Mouse (Mus musculus): ENCODE data around the gene Sash1. TPM values are rescaled to one million over a fixed set of nuclear protein-coding genes. Genes with fewer than 3 reads are reported as not detected.

Gene Sash1
- polyA plus RNA-seq, 1 experiment from 2014 or later: 2.8 TPM

DNA sequence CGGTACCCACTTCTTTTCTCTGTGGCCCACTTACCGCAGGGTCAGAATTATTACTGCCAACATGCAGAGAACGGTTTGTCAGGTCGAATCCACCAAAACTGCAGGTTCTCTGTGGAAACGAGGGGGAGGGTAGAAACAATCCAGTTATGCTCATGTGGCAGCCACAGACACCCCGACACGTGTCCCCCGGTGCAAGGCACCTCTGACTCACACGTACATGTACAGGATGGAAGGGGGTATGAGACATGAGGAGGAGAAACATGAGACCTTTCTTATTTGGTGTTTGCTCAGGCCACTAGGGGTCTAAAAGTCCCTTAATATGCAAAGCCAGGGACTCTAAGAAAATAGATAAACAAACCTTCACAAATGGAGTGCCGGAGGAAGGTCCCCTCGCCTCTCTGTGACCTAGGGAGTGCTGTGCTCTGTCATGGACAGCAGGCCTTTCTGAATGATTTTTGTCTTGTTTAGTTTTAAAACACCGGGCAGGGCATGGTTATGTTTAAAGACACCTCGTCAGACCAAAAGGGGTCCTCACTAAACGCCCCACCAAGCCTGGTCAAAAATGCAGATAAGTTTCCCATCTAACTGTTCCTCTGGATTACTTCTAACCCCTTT is 139.7 kb downstream of the Sash1 start:
- no peak for ATAC-seq
- H3K36me3 ChIP-seq (ENCODE audit: control insufficient read depth, insufficient read depth, low read length): peaks cover 5% of the 10 kb centered on the region; the same call in 1 of the 2 replicates

DNA sequence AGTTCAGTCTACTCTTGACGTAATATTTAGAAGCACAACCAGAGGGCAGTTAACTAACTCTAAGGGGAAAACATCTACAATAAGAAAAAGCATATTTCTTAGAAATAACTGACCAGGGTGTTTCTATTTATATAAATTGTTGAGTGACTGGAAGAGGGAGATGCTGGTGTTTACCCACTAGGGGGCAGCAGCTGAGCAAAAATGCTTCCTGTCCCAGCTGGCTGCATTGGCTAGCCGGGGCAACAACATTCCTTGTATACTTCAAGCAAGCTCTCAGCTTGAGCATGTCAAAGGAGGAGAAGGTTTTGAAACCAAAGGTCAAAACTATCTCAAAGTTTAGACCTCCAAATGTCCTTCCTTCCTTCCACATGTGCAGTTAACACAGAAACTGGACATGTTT is 143.0 kb downstream of the Sash1 start:
- 39% methylated on average over 2 of the region's 2 CpGs for WGBS
- Histone ChIP-seq H3K9me3 (ENCODE audit: control insufficient read depth, low read length) (no peaks in the 10 kb centered on the region), H3K27me3 (replicated peaks; ENCODE audit: control insufficient read depth, insufficient read depth, low read length) (no peaks in the 10 kb centered on the region), H3K27ac (ENCODE audit: low read length) (no peak overlapping the region), H3K4me3 (ENCODE audit: low read length) (no peak overlapping the region), H3K4me1 (ENCODE audit: control insufficient read depth, insufficient read depth, low read length) (no peaks in the 10 kb centered on the region), H3K4me2 (ENCODE audit: low read depth, low read length) (no peak overlapping the region), H3K9ac (ENCODE audit: low read depth, low read length) (no peak overlapping the region), H3K36me3 (ENCODE audit: control insufficient read depth, insufficient read depth, low read length) (peaks cover 10% of the 10 kb centered on the region)
- ATAC-seq: peak; percentile 70; the same call in 1 of the 2 replicates

More for the DNA sequence above, 139.7 kb downstream of the Sash1 start:
- Histone ChIP-seq H3K4me2 (ENCODE audit: low read depth, low read length) (no peak overlapping the region), H3K27ac (ENCODE audit: low read length) (no peak overlapping the region), H3K9ac (ENCODE audit: low read depth, low read length) (no peak overlapping the region), H3K9me3 (ENCODE audit: control insufficient read depth, low read length) (no peaks in the 10 kb centered on the region), H3K4me1 (ENCODE audit: control insufficient read depth, insufficient read depth, low read length) (no peaks in the 10 kb centered on the region), H3K4me3 (ENCODE audit: low read length) (no peak overlapping the region), H3K27me3 (replicated peaks; ENCODE audit: control insufficient read depth, insufficient read depth, low read length) (no peaks in the 10 kb centered on the region)
- WGBS: 68% methylated on average over 14 of the region's 14 CpGs

DNA sequence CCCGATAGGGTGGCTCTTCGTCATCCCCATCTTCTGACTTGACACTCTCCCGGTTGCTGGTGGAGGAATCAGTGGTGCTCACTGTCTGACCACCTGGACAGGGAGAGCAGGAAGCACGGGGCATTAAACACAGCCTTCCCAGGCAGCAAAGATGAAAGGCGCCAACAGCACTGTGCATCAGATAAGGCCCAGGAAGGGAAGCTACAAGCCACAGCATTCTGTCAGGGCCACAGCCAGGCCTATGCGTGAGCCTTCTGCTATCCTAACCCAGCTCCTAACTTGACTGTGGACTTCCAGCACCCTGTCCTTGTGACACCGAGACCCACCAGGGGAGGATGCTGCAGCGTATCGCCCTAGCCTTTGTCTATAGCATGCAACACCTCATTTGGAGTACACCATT is 144.4 kb downstream of the Sash1 start:
- Histone ChIP-seq H3K9me3 (ENCODE audit: control insufficient read depth, low read length) (no peaks in the 10 kb centered on the region), H3K36me3 (ENCODE audit: control insufficient read depth, insufficient read depth, low read length) (peaks cover 16% of the 10 kb centered on the region), H3K4me2 (ENCODE audit: low read depth, low read length) (no peak overlapping the region), H3K9ac (ENCODE audit: low read depth, low read length) (no peak overlapping the region), H3K4me1 (ENCODE audit: control insufficient read depth, insufficient read depth, low read length) (no peaks in the 10 kb centered on the region), H3K27me3 (replicated peaks; ENCODE audit: control insufficient read depth, insufficient read depth, low read length) (no peaks in the 10 kb centered on the region), H3K4me3 (ENCODE audit: low read length) (no peak overlapping the region), H3K27ac (ENCODE audit: low read length) (no peak overlapping the region)
- 93% methylated on average over 9 of the region's 9 CpGs for WGBS
- no peak for ATAC-seq

DNA sequence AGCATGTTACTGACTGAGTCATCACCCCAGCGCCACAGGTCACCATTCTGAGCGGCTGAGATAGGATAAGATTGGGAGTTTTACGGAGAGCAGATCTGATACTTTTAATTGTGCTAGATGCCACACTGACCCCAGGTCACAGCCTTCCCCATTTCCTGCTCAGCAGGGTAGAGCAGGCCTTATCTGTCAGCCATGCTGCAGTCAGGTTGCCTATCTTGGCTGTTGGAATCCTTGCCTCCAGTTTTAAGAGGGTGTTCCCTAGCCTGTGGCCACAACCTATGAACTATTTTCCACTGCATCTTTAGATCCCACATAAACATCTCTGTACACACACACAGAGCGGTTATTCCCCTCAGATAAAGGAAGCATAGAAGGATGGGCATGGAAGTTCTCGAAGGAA is 145.1 kb downstream of the Sash1 start:
- no peak overlapping the region for H3K27ac ChIP-seq (ENCODE audit: low read length)
- H3K27me3 ChIP-seq (replicated peaks; ENCODE audit: control insufficient read depth, insufficient read depth, low read length): no peaks in the 10 kb centered on the region
- WGBS: 87% methylated on average over 5 of the region's 5 CpGs
- H3K4me3 ChIP-seq (ENCODE audit: low read length): no peak overlapping the region
- H3K4me1 ChIP-seq (ENCODE audit: control insufficient read depth, insufficient read depth, low read length): no peaks in the 10 kb centered on the region
- H3K36me3 ChIP-seq (ENCODE audit: control insufficient read depth, insufficient read depth, low read length): peaks cover 16% of the 10 kb centered on the region
- no peak overlapping the region for H3K4me2 ChIP-seq (ENCODE audit: low read depth, low read length)
- H3K9ac ChIP-seq (ENCODE audit: low read depth, low read length): no peak overlapping the region
- no peaks in the 10 kb centered on the region for H3K9me3 ChIP-seq (ENCODE audit: control insufficient read depth, low read length)
- no peak for ATAC-seq

DNA sequence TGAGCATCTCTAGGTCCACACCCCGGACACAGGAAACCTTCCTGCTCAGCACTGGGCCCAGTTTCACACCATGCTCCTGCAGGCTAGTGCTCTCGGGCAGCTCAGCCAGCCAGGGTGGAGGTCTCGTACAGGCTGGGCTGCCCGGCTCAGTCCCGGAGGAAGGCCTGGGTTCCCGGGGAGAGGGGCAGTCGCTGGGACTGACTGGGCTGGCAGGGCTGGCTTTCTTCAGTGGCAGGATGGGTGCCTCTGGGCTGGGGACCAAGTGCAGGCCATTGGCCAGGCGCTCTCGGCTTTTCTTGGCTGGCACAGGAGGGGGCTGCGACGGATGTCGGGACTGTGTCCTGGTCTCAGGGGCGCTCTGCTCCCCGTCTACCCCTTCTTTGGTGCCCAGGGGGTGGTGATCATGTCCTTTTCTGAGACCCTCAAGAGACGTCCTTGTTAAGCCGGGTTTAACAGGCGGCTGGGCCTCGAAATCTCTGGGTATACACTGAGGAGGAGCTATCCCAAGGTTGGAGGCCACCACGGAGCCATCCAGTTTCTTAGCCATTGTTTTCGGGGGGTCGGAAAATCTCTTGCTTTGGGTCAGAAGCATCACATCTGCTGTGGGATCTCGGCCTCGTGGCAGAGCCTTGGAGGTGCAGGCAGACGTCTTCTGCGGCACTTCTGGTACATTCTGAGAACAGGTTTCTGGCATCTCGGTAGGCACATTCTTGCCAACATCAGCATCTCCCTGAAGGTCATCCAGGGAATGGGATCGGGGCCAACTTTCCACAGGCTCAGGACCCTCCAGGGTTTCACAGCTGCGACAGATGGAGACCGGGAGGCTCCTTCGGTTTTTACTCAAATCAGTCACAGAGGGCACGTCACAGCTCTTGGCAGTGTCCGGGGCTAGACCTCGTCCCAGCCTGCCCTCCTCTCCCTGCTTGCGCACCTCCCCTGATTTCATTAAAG is 156.2 kb downstream of the Sash1 start:
- H3K27me3 ChIP-seq (replicated peaks; ENCODE audit: control insufficient read depth, insufficient read depth, low read length): no peaks in the 10 kb centered on the region
- no peak overlapping the region for H3K4me3 ChIP-seq (ENCODE audit: low read length)
- H3K36me3 ChIP-seq (ENCODE audit: control insufficient read depth, insufficient read depth, low read length): peaks cover 14% of the 10 kb centered on the region; the same call in 1 of the 2 replicates
- WGBS: 94% methylated on average over 34 of the region's 34 CpGs
- no peak overlapping the region for H3K4me2 ChIP-seq (ENCODE audit: low read depth, low read length)
- H3K4me1 ChIP-seq (ENCODE audit: control insufficient read depth, insufficient read depth, low read length): no peaks in the 10 kb centered on the region
- no peaks in the 10 kb centered on the region for H3K9me3 ChIP-seq (ENCODE audit: control insufficient read depth, low read length)
- no peak overlapping the region for H3K9ac ChIP-seq (ENCODE audit: low read depth, low read length)
- ATAC-seq: no peak
- no peak overlapping the region for H3K27ac ChIP-seq (ENCODE audit: low read length)

DNA sequence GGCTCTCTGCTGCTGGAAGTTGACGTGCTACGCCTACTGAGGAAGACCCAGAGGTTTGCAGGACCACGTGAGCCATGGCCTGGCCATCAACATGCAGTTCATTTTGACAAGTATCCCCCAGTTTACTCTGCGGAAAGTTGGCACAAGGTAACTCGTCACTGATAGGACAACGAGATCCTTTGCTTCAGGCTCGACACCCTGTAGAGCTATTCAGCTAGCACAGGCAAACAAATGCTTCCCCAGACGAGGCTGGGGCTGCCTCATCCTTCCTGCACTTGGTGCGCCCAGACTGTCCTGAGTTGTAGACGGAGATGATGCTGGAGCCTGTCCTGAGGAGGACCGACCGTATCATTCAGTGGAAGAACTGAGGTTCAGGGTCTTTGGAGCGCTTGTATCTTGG is 166.5 kb downstream of the Sash1 start:
- WGBS: 76% methylated on average over 13 of the region's 13 CpGs
- no peak overlapping the region for H3K9ac ChIP-seq (ENCODE audit: low read depth, low read length)
- H3K4me3 ChIP-seq (ENCODE audit: low read length): no peak overlapping the region
- no peak overlapping the region for H3K27ac ChIP-seq (ENCODE audit: low read length)
- H3K9me3 ChIP-seq (ENCODE audit: control insufficient read depth, low read length): no peaks in the 10 kb centered on the region
- ATAC-seq: no peak
- no peaks in the 10 kb centered on the region for H3K27me3 ChIP-seq (replicated peaks; ENCODE audit: control insufficient read depth, insufficient read depth, low read length)
- H3K4me2 ChIP-seq (ENCODE audit: low read depth, low read length): no peak overlapping the region
- no peaks in the 10 kb centered on the region for H3K4me1 ChIP-seq (ENCODE audit: control insufficient read depth, insufficient read depth, low read length)
- H3K36me3 ChIP-seq (ENCODE audit: control insufficient read depth, insufficient read depth, low read length): 0 out of 2 replicates have a peak, but pooled peaks cover 7% of the 10 kb centered on the region

DNA sequence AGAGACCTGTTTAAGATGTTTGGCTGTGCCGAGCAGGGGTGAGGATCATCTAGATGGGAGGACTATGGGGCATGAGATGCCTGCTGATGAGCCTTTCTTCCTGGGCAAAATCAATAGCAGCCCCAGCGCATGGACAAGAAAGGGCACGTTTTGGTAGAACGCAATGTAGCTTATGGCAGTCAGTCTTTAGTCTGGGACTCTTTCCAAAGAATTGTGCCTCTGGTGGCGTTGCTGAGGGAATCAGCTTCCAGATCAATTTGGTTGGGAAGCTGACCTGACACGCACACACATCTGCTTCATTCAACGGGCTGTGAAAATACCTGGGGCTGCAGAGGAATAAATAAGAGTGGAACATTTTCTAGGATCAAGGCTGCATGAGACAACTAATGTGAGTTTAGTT is 167.0 kb downstream of the Sash1 start:
- H3K4me3 ChIP-seq (ENCODE audit: low read length): no peak overlapping the region
- H3K9me3 ChIP-seq (ENCODE audit: control insufficient read depth, low read length): no peaks in the 10 kb centered on the region
- WGBS: 88% methylated on average over 7 of the region's 7 CpGs
- H3K4me2 ChIP-seq (ENCODE audit: low read depth, low read length): no peak overlapping the region
- H3K4me1 ChIP-seq (ENCODE audit: control insufficient read depth, insufficient read depth, low read length): no peaks in the 10 kb centered on the region
- 0 out of 2 replicates have a peak, but pooled peaks cover 6% of the 10 kb centered on the region for H3K36me3 ChIP-seq (ENCODE audit: control insufficient read depth, insufficient read depth, low read length)
- no peak overlapping the region for H3K9ac ChIP-seq (ENCODE audit: low read depth, low read length)
- no peak for ATAC-seq
- H3K27me3 ChIP-seq (replicated peaks; ENCODE audit: control insufficient read depth, insufficient read depth, low read length): no peaks in the 10 kb centered on the region
- H3K27ac ChIP-seq (ENCODE audit: low read length): no peak overlapping the region

DNA sequence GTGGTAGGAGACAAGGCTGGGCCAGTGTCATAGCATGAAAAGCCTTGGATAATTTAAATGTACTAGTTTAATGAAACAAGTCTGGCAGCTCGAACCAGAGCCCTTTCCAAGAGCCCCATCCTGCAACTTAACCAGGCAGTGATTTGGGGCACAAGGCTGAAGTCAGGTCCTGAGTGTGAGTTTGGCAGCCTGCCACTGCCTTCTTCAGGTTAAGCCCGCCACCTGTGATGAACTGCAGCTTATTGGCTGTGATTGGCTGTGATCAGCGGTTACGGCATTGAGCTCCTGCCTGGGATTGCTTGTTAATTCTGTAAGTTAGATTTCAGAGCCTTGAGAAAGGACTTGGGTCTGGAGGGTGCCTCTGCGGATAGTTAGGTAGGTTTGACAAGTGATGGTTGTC is 168.7 kb downstream of the Sash1 start:
- no peaks in the 10 kb centered on the region for H3K27me3 ChIP-seq (replicated peaks; ENCODE audit: control insufficient read depth, insufficient read depth, low read length)
- no peak overlapping the region for H3K4me2 ChIP-seq (ENCODE audit: low read depth, low read length)
- H3K27ac ChIP-seq (ENCODE audit: low read length): no peak overlapping the region
- H3K36me3 ChIP-seq (ENCODE audit: control insufficient read depth, insufficient read depth, low read length): 0 out of 2 replicates have a peak, but pooled peaks cover 3% of the 10 kb centered on the region
- H3K4me1 ChIP-seq (ENCODE audit: control insufficient read depth, insufficient read depth, low read length): no peaks in the 10 kb centered on the region
- H3K4me3 ChIP-seq (ENCODE audit: low read length): no peak overlapping the region
- no peak overlapping the region for H3K9ac ChIP-seq (ENCODE audit: low read depth, low read length)
- no peak for ATAC-seq
- no peaks in the 10 kb centered on the region for H3K9me3 ChIP-seq (ENCODE audit: control insufficient read depth, low read length)
- WGBS: 83% methylated on average over 5 of the region's 5 CpGs

DNA sequence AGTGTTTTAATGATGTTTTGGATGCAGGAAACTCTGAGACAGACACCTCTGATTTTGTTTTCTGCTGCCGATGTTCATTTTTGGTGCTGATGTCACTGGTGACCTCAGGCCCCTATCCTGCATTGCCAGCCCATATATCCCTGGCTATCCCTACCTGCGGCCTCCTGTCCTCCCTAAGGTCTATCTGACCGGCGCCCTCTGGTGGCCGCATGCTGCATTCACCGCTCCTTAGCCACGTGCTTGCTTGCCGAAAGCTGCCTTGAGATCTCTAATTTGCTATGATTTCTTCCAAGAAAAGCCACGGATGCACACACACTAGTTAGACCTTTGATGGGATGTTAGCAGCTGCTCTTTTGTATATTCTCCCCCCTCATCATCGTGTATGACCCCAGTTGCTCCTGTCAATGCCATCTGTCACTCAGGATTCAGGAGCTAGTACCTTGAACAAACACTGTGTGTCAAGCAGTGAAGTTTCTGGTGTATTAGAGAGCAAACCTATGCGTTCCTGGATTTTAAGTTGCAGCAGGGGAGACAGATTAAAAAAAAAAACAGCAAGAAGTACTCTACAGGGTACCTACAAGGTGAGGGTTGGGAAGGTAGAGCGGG is 170.1 kb downstream of the Sash1 start:
- Histone ChIP-seq H3K27ac (ENCODE audit: low read length) (no peak overlapping the region), H3K4me3 (ENCODE audit: low read length) (no peak overlapping the region), H3K9me3 (ENCODE audit: control insufficient read depth, low read length) (no peaks in the 10 kb centered on the region), H3K4me2 (ENCODE audit: low read depth, low read length) (no peak overlapping the region), H3K36me3 (ENCODE audit: control insufficient read depth, insufficient read depth, low read length) (0 out of 2 replicates have a peak, but pooled peaks cover 3% of the 10 kb centered on the region), H3K4me1 (ENCODE audit: control insufficient read depth, insufficient read depth, low read length) (no peaks in the 10 kb centered on the region), H3K9ac (ENCODE audit: low read depth, low read length) (no peak overlapping the region), H3K27me3 (replicated peaks; ENCODE audit: control insufficient read depth, insufficient read depth, low read length) (no peaks in the 10 kb centered on the region)
- ATAC-seq: peak; percentile 73; the same call in 1 of the 2 replicates
- WGBS: 16% methylated on average over 12 of the region's 12 CpGs
